Mouse (Mus musculus) forebrain, embryonic 14.5 days (tissue): Measurements from ENCODE around the gene Slc22a23. TPM values are rescaled to one million over a fixed set of nuclear protein-coding genes. Genes with fewer than 3 reads are reported as not detected.
"Not testable (repeated sequence)": the region's sequence is repeated elsewhere in the genome, so short reads cannot be mapped to it uniquely, and the experiment has no call there.

Source experiments
- ATAC-seq: fragments of 200-750 bp; cut with Nextera tagmentation; 2 replicates; pipeline ENCODE4 v1.8.0; 2017; ENCODE audit warnings: mild to moderate bottlenecking, moderate library complexity
- DNase-seq: peaks from one replicate; pipeline ENCODE4 v3.0.0-alpha.2; 2015; ENCODE audit warnings: low spot score
- H3K27ac ChIP-seq: fragments of 300-500 bp; sonication (generic); 2 replicates; pipeline ENCODE4 v1.5.1; 2014; ENCODE audit warnings: low read depth, mild to moderate bottlenecking, control low read depth, low read length, moderate library complexity
- H3K27me3 ChIP-seq: fragments of 300-500 bp; sonication (generic); replicated peaks from 2 replicates; pipeline ENCODE4 v1.6.1; 2014; ENCODE audit warnings: low read length, control low read depth, mixed read lengths; ENCODE audit not compliant: control insufficient read depth, insufficient read depth
- H3K36me3 ChIP-seq: fragments of 300-500 bp; sonication (generic); 2 replicates; pipeline ENCODE4 v1.6.1; 2014; ENCODE audit warnings: low read length, control low read depth; ENCODE audit not compliant: control insufficient read depth, insufficient read depth
- H3K4me1 ChIP-seq: fragments of 300-500 bp; sonication (generic); 2 replicates; pipeline ENCODE4 v1.6.1; 2014; ENCODE audit warnings: antibody characterized with exemption, low read length, control low read depth; ENCODE audit not compliant: control insufficient read depth, insufficient read depth
- H3K4me2 ChIP-seq: fragments of 300-500 bp; sonication (generic); 2 replicates; pipeline ENCODE4 v1.6.1; 2014; ENCODE audit warnings: mild to moderate bottlenecking, control low read depth, low read length
- H3K4me3 ChIP-seq: fragments of 300-500 bp; sonication (generic); 2 replicates; pipeline ENCODE4 v1.5.1; 2014; ENCODE audit warnings: low read depth, low read length, control low read depth
- H3K9ac ChIP-seq: fragments of 300-500 bp; sonication (generic); 2 replicates; pipeline ENCODE4 v1.6.1; 2014; ENCODE audit warnings: mild to moderate bottlenecking, low read length, control low read depth, moderate library complexity
- H3K9me3 ChIP-seq: fragments of 300-500 bp; sonication (generic); replicated peaks from 2 replicates; pipeline ENCODE4 v1.6.1; 2016; ENCODE audit warnings: low read length, control low read depth, mixed read lengths; ENCODE audit not compliant: control insufficient read depth
- WGBS: fragments of 180-500 bp; shearing (Covaris S2); extraction: QIAGEN DNeasy Blood & Tissue Kit; methylation state at CpG from one replicate; pipeline ENCODE4 v1.1.7; 2014; 5-methylcytosine and 5-hydroxymethylcytosine counted together
- polyA plus RNA-seq: library from polyadenylated mRNA; unstranded; fragments of >200 nt; fragmentation: Nextera tagmentation; extraction: Ambion mirVana; gene quantifications from 2 replicates; pipeline ENCODE4 v1.2.1, GENCODE M21; 2014

The Slc22a23 gene
- polyA plus RNA-seq = 14.0 and 14.2 TPM in 2 replicates

GRCm38 (mm10) chr13:34345128-34346085, at the start of gene Slc22a23:
TSS of gene Slc22a23 (minus strand) at chr13:34345182.
- ATAC-seq (peak; percentile 79), DNase-seq (peak; percentile 78)
- peak within 1 kb of the TSS; percentile 91 for H3K4me3 ChIP-seq
- H3K9me3 ChIP-seq = no peaks in the 10 kb centered on the region
- H3K27me3 ChIP-seq = no peaks in the 10 kb centered on the region
- H3K9ac ChIP-seq = peak within 1 kb of the TSS; percentile 93
- peaks cover 33% of the 10 kb centered on the region for H3K4me1 ChIP-seq
- peak within 1 kb of the TSS; percentile 76 for H3K27ac ChIP-seq
- no peaks in the 10 kb centered on the region for H3K36me3 ChIP-seq
- H3K4me2 ChIP-seq = peak within 1 kb of the TSS; percentile 90
- WGBS = 2% methylated on average over 56 of the region's 69 CpGs

- H3K4me1 ChIP-seq, H3K9ac ChIP-seq, H3K9me3 ChIP-seq, ATAC-seq, H3K4me3 ChIP-seq, H3K27ac ChIP-seq, DNase-seq, H3K36me3 ChIP-seq, H3K4me2 ChIP-seq, H3K27me3 ChIP-seq: not testable (repeated sequence)
- WGBS = 86% methylated on average over 9 of the region's 16 CpGs
Observed at GRCm38 (mm10) chr13:34394305-34394704, 49.3 kb upstream of the Slc22a23 start.

GRCm38 (mm10) chr13:34392376-34392775, 47.4 kb upstream of the Slc22a23 start:
- no peaks in the 10 kb centered on the region for H3K36me3 ChIP-seq
- no peaks in the 10 kb centered on the region for H3K9me3 ChIP-seq
- no peaks in the 10 kb centered on the region for H3K4me1 ChIP-seq
- DNase-seq (no peak), ATAC-seq (no peak)
- no peak overlapping the region for H3K4me2 ChIP-seq
- no peak overlapping the region for H3K4me3 ChIP-seq
- WGBS = 87% methylated on average over 7 of the region's 7 CpGs
- no peak overlapping the region for H3K27ac ChIP-seq
- no peak overlapping the region for H3K9ac ChIP-seq
- H3K27me3 ChIP-seq = no peaks in the 10 kb centered on the region

GRCm38 (mm10) chr13:34388219-34388618, 43.2 kb upstream of the Slc22a23 start:
- ATAC-seq = no peak

GRCm38 (mm10) chr13:34383416-34383815, 38.4 kb upstream of the Slc22a23 start:
- Histone ChIP-seq H3K27me3 (0 out of 2 replicates have a peak, but pooled peaks cover 5% of the 10 kb centered on the region), H3K9ac (no peak overlapping the region), H3K36me3 (no peaks in the 10 kb centered on the region), H3K4me3 (no peak overlapping the region), H3K9me3 (no peaks in the 10 kb centered on the region), H3K4me2 (no peak overlapping the region), H3K4me1 (no peaks in the 10 kb centered on the region), H3K27ac (no peak overlapping the region)
- 80% methylated on average over 3 of the region's 3 CpGs for WGBS
- DNase-seq (no peak), ATAC-seq (no peak)

More at GRCm38 (mm10) chr13:34388219-34388618, 43.2 kb upstream of the Slc22a23 start:
- 94% methylated on average over 5 of the region's 5 CpGs for WGBS
- no peak for DNase-seq
- H3K4me2 ChIP-seq = no peak overlapping the region
- H3K4me1 ChIP-seq = no peaks in the 10 kb centered on the region
- H3K36me3 ChIP-seq = no peaks in the 10 kb centered on the region
- 0 out of 2 replicates have a peak, but pooled peaks cover 5% of the 10 kb centered on the region for H3K27me3 ChIP-seq
- H3K9ac ChIP-seq = no peak overlapping the region
- no peak overlapping the region for H3K4me3 ChIP-seq
- H3K9me3 ChIP-seq = no peaks in the 10 kb centered on the region
- no peak overlapping the region for H3K27ac ChIP-seq

GRCm38 (mm10) chr13:34378926-34379325, 33.9 kb upstream of the Slc22a23 start:
- Histone ChIP-seq H3K4me2 (no peak overlapping the region), H3K36me3 (no peaks in the 10 kb centered on the region), H3K27me3 (0 out of 2 replicates have a peak, but pooled peaks cover 3% of the 10 kb centered on the region), H3K4me3 (no peak overlapping the region), H3K9me3 (no peaks in the 10 kb centered on the region), H3K27ac (no peak overlapping the region), H3K9ac (no peak overlapping the region), H3K4me1 (no peaks in the 10 kb centered on the region)
- no peak for DNase-seq
- 97% methylated on average over 3 of the region's 3 CpGs for WGBS
- no peak for ATAC-seq

- Histone ChIP-seq H3K27me3 (no peaks in the 10 kb centered on the region), H3K4me2 (no peak overlapping the region), H3K4me3 (no peak overlapping the region), H3K9ac (no peak overlapping the region), H3K9me3 (no peaks in the 10 kb centered on the region), H3K36me3 (no peaks in the 10 kb centered on the region), H3K27ac (no peak overlapping the region), H3K4me1 (no peaks in the 10 kb centered on the region)
- ATAC-seq = no peak
- DNase-seq = no peak
- WGBS = 74% methylated on average over 4 of the region's 4 CpGs
Observed at GRCm38 (mm10) chr13:34375145-34375544, 30.2 kb upstream of the Slc22a23 start.

- H3K4me3 ChIP-seq = no peak overlapping the region
- no peaks in the 10 kb centered on the region for H3K9me3 ChIP-seq
- H3K27me3 ChIP-seq = no peaks in the 10 kb centered on the region
- DNase-seq = peak; percentile 20
- no peak overlapping the region for H3K4me2 ChIP-seq
- ATAC-seq = no peak
- WGBS = 77% methylated on average over 5 of the region's 5 CpGs
- H3K9ac ChIP-seq = no peak overlapping the region
- H3K36me3 ChIP-seq = no peaks in the 10 kb centered on the region
- H3K27ac ChIP-seq = no peak overlapping the region
- H3K4me1 ChIP-seq = no peaks in the 10 kb centered on the region
Observed at GRCm38 (mm10) chr13:34372870-34373478, 28.0 kb upstream of the Slc22a23 start.
